Mouse (Mus musculus) kidney, postnatal 0 days (tissue): ENCODE measurements around the gene Vti1a. TPM values are rescaled to one million over a fixed set of nuclear protein-coding genes. Genes with fewer than 3 reads are reported as not detected.

Experiments
- ATAC-seq: fragments of 200-750 bp; cut with Nextera tagmentation; replicated peaks from 2 replicates; pipeline ENCODE4 v1.8.0; 2017; ENCODE audit warnings: low read depth, moderate number of reproducible peaks, moderate TSS enrichment, moderate library complexity; ENCODE audit not compliant: low FRiP score
- DNase-seq: peaks from one replicate; pipeline ENCODE4 v3.0.0-alpha.2; 2016; ENCODE audit warnings: low spot score
- H3K27ac ChIP-seq: fragments of 300-500 bp; sonication (generic); 2 replicates; pipeline ENCODE4 v1.5.1; 2014; ENCODE audit warnings: mild to moderate bottlenecking
- H3K27me3 ChIP-seq: fragments of 300-500 bp; sonication (generic); 2 replicates; pipeline ENCODE4 v1.6.1; 2014; ENCODE audit warnings: low read length, mixed read lengths; ENCODE audit not compliant: insufficient read depth
- H3K36me3 ChIP-seq: fragments of 300-500 bp; sonication (generic); 2 replicates; pipeline ENCODE4 v1.6.1; 2014; ENCODE audit warnings: low read length, mixed read lengths; ENCODE audit not compliant: insufficient read depth
- H3K4me1 ChIP-seq: fragments of 300-500 bp; sonication (generic); replicated peaks from 2 replicates; pipeline ENCODE4 v1.6.1; 2014; ENCODE audit warnings: antibody characterized with exemption, low read length, mixed read lengths; ENCODE audit not compliant: insufficient read depth
- H3K4me2 ChIP-seq: fragments of 300-500 bp; sonication (generic); 2 replicates; pipeline ENCODE4 v1.6.1; 2014; ENCODE audit warnings: mild to moderate bottlenecking, low read length, moderate library complexity, mixed read lengths
- H3K4me3 ChIP-seq: fragments of 300-500 bp; sonication (generic); replicated peaks from 2 replicates; pipeline ENCODE4 v1.5.1; 2014; ENCODE audit warnings: low read depth, low read length
- H3K9ac ChIP-seq: fragments of 300-500 bp; sonication (generic); 2 replicates; pipeline ENCODE4 v1.6.1; 2014; ENCODE audit warnings: low read depth, low read length
- H3K9me3 ChIP-seq: fragments of 300-500 bp; sonication (generic); replicated peaks from 2 replicates; pipeline ENCODE4 v1.6.1; 2016; ENCODE audit warnings: low read length, inconsistent platforms, mixed read lengths
- CTCF ChIP-seq: IDR thresholded peaks from 2 replicates; pipeline ENCODE4 v1.5.1; 2016; ENCODE audit warnings: antibody characterized with exemption, low read depth, mild to moderate bottlenecking, moderate library complexity
- WGBS: fragments of 180-500 bp; shearing (Covaris S2); extraction: QIAGEN DNeasy Blood & Tissue Kit; methylation state at CpG from one replicate; pipeline ENCODE4 v1.1.7; 2014; 5-methylcytosine and 5-hydroxymethylcytosine counted together
- polyA plus RNA-seq: library from polyadenylated mRNA; unstranded; fragments of >200 nt; fragmentation: Nextera tagmentation; extraction: Ambion mirVana; gene quantifications from 2 replicates; pipeline ENCODE4 v1.2.1, GENCODE M21; 2015

Gene Vti1a
- polyA plus RNA-seq, 1 experiment from 2014 or later = 22.4 TPM

DNA sequence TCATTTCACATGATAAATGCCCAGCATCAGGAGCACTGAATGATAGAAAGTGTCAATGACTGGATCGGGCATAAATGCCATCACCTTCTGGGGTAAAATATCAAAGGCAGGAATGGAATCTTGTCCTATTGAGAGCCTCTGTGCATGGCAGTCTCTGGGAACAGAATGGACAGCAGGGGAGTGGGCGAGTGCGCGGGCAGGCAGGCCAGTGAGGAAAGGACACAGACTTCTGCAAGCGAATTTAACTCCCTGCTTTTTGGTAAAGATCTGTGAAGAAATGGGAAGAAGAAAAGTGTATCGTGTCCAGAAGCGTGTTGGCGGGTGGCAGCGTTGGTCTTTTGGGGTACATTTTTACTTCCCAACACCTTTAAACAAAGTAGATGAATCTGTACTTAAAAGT, 207.2 kb downstream of the Vti1a start:
- Histone ChIP-seq H3K4me1 (0 out of 2 replicates have a peak, but pooled peaks cover 3% of the 10 kb centered on the region), H3K4me2 (no peak overlapping the region), H3K27me3 (no peaks in the 10 kb centered on the region), H3K4me3 (no peak overlapping the region), H3K9me3 (no peaks in the 10 kb centered on the region), H3K36me3 (no peaks in the 10 kb centered on the region), H3K27ac (no peak overlapping the region), H3K9ac (no peak overlapping the region)
- ATAC-seq (no peak), DNase-seq (no peak)
- TF ChIP-seq CTCF = no peak
- 86% methylated on average over 9 of the region's 9 CpGs for WGBS

DNA sequence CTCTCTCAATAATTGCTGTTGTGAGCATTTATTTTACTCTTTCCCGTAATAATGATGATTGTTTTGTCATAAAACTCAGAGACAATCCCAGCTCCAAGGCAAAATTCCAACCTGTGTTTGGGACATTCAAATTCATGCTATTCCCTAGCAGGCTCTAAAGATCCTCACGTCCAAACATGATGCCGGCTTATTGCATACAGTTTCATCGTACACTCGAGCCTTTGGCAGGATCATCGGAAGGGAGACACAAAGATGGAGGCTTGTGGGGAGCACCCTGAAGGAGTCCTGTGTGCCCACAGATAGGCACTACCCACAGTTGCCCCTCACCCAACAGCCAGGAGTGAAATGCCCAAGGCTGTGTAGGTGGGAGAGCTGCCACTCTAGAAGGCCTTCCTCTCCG, 208.3 kb downstream of the Vti1a start:
- Histone ChIP-seq H3K27ac (no peak overlapping the region), H3K9me3 (no peaks in the 10 kb centered on the region), H3K4me1 (0 out of 2 replicates have a peak, but pooled peaks cover 3% of the 10 kb centered on the region), H3K4me2 (no peak overlapping the region), H3K9ac (no peak overlapping the region), H3K27me3 (no peaks in the 10 kb centered on the region), H3K4me3 (no peak overlapping the region), H3K36me3 (no peaks in the 10 kb centered on the region)
- no peak for DNase-seq
- WGBS = 91% methylated on average over 7 of the region's 7 CpGs
- no peak for TF ChIP-seq CTCF
- ATAC-seq = no peak

DNA sequence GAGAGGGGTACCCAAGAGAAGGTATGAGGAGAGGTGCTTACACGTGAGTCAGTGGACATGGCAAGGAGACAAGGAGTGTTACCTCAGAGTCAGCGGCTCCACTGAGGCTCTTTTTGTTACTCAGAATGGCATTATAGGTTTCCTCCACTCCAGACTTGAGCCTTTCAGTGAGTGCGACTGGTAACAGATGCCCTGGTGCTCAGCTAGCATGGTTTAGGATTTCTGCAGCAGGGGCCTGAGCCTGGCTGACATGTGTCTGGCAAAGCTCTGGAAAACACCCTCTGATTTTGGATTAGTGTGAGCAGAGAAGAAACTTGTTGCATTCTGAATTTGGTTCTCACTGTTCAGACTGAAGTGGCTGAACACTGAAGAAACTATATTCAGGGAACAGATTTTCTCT, 209.0 kb downstream of the Vti1a start:
- H3K27me3 ChIP-seq = no peaks in the 10 kb centered on the region
- WGBS = 52% methylated on average over 3 of the region's 3 CpGs
- H3K27ac ChIP-seq = no peak overlapping the region
- no peak overlapping the region for H3K9ac ChIP-seq
- no peak overlapping the region for H3K4me2 ChIP-seq
- ATAC-seq (no peak), DNase-seq (no peak)
- H3K36me3 ChIP-seq = no peaks in the 10 kb centered on the region
- no peak overlapping the region for H3K4me3 ChIP-seq
- no peaks in the 10 kb centered on the region for H3K9me3 ChIP-seq
- 0 out of 2 replicates have a peak, but pooled peaks cover under 1% of the 10 kb centered on the region for H3K4me1 ChIP-seq
- no peak for TF ChIP-seq CTCF

DNA sequence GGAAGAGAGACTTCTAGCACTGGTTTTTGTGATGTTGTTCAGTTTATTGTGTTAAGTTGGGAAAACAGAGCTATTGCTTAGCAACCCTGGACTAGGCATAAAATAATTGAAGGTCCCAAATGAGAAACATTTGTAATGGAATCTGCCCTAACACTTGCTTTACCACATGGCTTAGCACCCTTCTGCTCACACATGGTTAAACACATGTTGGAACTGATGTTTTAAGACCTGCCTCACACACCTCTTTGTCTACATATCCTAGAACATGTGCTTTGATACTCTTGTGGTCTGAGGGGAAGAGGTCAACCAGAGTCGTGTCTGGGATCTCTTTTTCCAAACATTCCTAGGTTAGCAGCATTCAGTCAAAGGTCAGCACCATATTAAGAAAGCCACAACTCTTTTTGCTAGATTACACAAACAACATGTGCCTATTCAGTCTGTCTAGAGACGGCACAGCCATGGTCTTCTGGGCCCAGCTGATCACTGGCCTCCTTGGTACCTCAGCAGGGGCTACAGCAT, 210.7 kb downstream of the Vti1a start:
- DNase-seq (no peak), ATAC-seq (no peak)
- H3K36me3 ChIP-seq = no peaks in the 10 kb centered on the region
- H3K27me3 ChIP-seq = no peaks in the 10 kb centered on the region
- no peak overlapping the region for H3K27ac ChIP-seq
- no peaks in the 10 kb centered on the region for H3K9me3 ChIP-seq
- no peaks in the 10 kb centered on the region for H3K4me1 ChIP-seq
- no peak overlapping the region for H3K9ac ChIP-seq
- no peak overlapping the region for H3K4me2 ChIP-seq
- 31% methylated on average over 2 of the region's 2 CpGs for WGBS
- no peak overlapping the region for H3K4me3 ChIP-seq
- no peak for TF ChIP-seq CTCF

DNA sequence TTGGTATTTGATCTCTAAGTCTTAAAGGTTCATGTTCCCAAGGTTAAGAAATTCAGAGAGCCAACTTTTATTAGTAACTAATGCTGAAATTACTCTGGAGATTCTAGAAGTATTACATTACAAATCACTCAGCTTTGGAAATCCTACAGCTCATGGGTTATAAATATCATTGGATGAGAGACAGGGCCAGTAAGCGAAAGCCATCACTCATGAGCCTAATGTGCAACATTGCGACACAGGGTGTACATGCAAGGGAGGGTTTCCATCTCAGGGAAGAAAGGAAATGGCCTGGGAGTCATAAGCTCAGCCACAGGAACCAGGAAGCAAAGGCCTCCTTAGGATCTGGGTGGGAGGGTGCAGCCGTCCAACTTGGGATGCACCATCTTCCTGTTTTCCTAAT, 213.9 kb downstream of the Vti1a start:
- DNase-seq (no peak), ATAC-seq (no peak)
- Histone ChIP-seq H3K4me2 (no peak overlapping the region), H3K4me1 (no peaks in the 10 kb centered on the region), H3K4me3 (no peak overlapping the region), H3K9ac (no peak overlapping the region), H3K27me3 (no peaks in the 10 kb centered on the region), H3K27ac (no peak overlapping the region), H3K9me3 (no peaks in the 10 kb centered on the region), H3K36me3 (no peaks in the 10 kb centered on the region)
- TF ChIP-seq CTCF = no peak
- WGBS = 60% methylated on average over 3 of the region's 3 CpGs

DNA sequence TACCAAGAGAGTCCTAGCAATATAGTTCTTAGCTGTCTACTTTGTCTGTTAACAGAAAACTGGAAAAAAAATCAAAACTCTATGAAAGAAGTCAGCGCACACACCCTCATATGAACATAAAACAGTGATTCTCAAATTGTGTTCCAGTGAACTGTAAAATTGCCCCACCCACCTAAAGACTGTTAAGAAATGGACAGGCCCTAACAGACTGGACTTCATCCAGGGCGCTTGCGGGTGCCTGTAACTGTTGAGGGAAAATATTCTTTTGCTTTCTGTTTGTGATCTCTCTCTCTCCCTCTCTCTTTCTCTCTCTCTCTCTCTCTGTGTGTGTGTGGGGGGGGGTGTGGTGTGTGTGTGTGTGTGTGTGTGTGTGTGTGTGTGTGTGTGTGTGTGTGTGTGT, 216.6 kb downstream of the Vti1a start:
- 86% methylated on average over 3 of the region's 3 CpGs for WGBS
- ATAC-seq = no peak

More for the DNA sequence above, 216.6 kb downstream of the Vti1a start:
- no peaks in the 10 kb centered on the region for H3K27me3 ChIP-seq
- no peak for DNase-seq
- H3K9ac ChIP-seq = no peak overlapping the region
- no peaks in the 10 kb centered on the region for H3K9me3 ChIP-seq
- H3K4me3 ChIP-seq = no peak overlapping the region
- no peak overlapping the region for H3K27ac ChIP-seq
- no peaks in the 10 kb centered on the region for H3K36me3 ChIP-seq
- H3K4me2 ChIP-seq = no peak overlapping the region
- no peak for TF ChIP-seq CTCF
- no peaks in the 10 kb centered on the region for H3K4me1 ChIP-seq
